Mouse (Mus musculus): ENCODE data around the gene Med6.
"Not testable (repeated sequence)": the region's sequence is repeated elsewhere in the genome, so short reads cannot be mapped to it uniquely, and the experiment has no call there.

The Med6 gene

DNA sequence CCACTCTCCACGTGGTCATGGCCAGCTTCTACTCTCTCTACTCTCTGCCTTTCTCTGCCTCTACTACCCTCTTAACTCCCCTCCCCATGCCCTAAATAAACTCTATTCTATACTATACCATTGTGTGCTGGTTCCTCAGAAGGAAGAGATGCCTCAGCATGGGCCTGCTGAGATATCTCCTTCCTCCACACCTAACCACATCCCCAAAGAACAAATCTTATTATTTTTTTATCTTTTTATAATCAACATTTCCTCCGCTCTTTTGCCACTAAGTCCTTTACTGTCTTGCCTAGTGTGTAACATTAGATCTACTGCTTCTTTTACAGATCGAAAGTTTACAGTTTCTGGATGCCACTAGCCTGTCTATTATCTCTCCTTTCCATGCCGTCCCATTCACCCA is 47.6 kb downstream of the Med6 start:
- no peak for DNase-seq

DNA sequence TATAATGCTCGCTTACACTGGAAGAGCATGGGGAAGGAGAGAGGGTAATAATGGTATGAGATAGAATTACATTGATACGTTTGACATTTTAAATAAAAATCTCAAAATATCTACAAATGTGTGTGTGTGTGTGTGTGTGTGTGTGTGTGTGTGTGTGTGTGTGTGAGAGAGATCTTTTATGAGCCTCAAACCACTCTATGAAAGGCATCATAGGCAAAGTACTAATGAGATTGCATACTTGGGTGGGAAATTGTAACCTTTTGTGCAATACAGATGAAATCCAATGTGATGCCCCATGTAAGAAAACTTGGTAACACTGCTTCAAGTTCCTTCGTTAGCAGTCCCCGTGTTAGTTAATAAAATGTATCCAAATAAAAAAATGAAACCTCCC is 61.8 kb downstream of the Med6 start:
- no peak for DNase-seq

DNA sequence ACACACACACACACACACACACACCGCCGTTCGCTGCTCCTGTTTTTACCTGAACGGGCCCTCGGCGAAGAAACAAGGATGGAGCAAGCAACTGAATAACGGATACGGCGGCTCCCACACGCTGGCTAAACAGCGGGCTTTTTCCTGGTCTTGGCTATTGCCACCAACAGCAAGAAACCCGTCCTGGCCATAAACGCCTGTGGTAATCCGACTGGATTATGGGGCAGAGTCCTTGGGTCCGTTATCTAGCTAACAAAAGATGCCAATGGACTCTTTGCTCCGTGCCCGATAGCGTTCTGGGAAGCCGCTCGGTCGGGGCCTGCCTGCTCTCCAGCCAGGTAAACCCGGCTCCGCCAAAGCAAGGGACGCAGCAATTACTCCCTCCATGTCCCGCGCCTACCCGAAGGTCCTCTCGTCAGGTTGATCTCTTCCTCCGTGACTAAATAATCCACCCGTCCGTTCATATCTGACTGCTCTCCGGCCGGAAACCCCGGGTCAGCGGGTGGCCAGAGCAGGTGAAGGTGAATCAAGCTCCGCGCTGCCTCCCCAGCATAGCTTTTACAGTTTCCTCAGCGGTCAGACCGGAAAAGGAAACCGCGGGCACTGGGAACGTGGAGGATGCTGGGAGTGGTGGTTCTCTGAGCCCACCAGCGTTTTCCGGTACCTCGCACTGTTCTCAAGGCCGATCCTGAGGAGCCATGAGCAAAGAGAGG is 62.3 kb downstream of the Med6 start, which contains the start of the genes Gm20498 and Synj2bp:
Gene Gm20498 (minus strand): TSS at position 590 of the 713 bp plus-strand sequence.
Gene Synj2bp (minus strand): TSS at position 596 of the 713 bp plus-strand sequence.
- DNase-seq: peak; percentile 86

DNA sequence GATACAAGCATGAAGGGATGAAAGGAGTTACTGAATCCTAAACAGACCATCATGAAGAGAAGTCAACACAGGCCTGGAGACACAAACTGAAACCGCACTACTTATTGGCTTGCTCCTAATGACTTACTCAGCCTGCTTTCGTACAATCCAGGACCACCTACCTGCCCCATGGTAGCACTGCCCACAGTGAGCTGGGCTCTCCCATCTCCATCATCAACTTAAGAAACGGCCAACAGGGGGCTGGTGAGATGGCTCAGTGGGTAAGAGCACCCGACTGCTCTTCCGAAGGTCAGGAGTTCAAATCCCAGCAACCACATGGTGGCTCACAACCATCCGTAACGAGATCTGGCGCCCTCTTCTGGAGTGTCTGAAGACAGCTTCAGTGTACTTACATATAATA is 64.2 kb downstream of the Med6 start:
- not testable (repeated sequence) for DNase-seq

Data from layer of hippocampus, adult 9-11 months (tissue).